Mouse (Mus musculus): ENCODE results near the gene Ampd3. TPM values are rescaled to one million over a fixed set of nuclear protein-coding genes. Genes with fewer than 3 reads are reported as not detected.

The Ampd3 gene
- polyA plus RNA-seq (2014; fragmentation: Nextera tagmentation; extraction: Ambion mirVana), result 1.1 and 1.8 TPM in 2 replicates

- Histone ChIP-seq H3K4me1 (ENCODE audit: control insufficient read depth, insufficient read depth, low read length) (0 out of 2 replicates have a peak, but pooled peaks cover 4% of the 10 kb centered on the region), H3K27me3 (ENCODE audit: control insufficient read depth, insufficient read depth, low read length) (peaks cover 9% of the 10 kb centered on the region), H3K9me3 (ENCODE audit: control insufficient read depth, low read length) (no peaks in the 10 kb centered on the region), H3K36me3 (ENCODE audit: control insufficient read depth, insufficient read depth, low read length) (no peaks in the 10 kb centered on the region), H3K9ac (ENCODE audit: low read length) (peak within 1 kb of the TSS; percentile 60), H3K4me3 (ENCODE audit: low read depth, low read length) (peak within 1 kb of the TSS; percentile 49), H3K4me2 (ENCODE audit: low read depth, severe bottlenecking) (peak within 1 kb of the TSS; percentile 96), H3K27ac (replicated peaks; ENCODE audit: low read depth, low read length) (no peak within 1 kb of the TSS)
- WGBS, result 11% methylated on average over 16 of the region's 16 CpGs
- no peak for ATAC-seq (ENCODE audit: insufficient number of reproducible peaks, low FRiP score, low TSS enrichment, low read depth)
- no peak for DNase-seq (ENCODE audit: low spot score)
These were observed at the start of gene Ampd3 for GRCm38 (mm10) chr7:110768001-110768400. TSS of gene Ampd3 (plus strand) at chr7:110768206.

GRCm38 (mm10) chr7:110718505-110718904 lies 49.5 kb upstream of the Ampd3 start:
- no peak overlapping the region for H3K4me2 ChIP-seq (ENCODE audit: low read depth, severe bottlenecking)
- no peak for ATAC-seq (ENCODE audit: insufficient number of reproducible peaks, low FRiP score, low TSS enrichment, low read depth)
- no peaks in the 10 kb centered on the region for H3K9me3 ChIP-seq (ENCODE audit: control insufficient read depth, low read length)
- H3K4me1 ChIP-seq (ENCODE audit: control insufficient read depth, insufficient read depth, low read length), result no peaks in the 10 kb centered on the region
- no peak overlapping the region for H3K4me3 ChIP-seq (ENCODE audit: low read depth, low read length)
- no peaks in the 10 kb centered on the region for H3K27me3 ChIP-seq (ENCODE audit: control insufficient read depth, insufficient read depth, low read length)
- no peak overlapping the region for H3K9ac ChIP-seq (ENCODE audit: low read length)
- DNase-seq (ENCODE audit: low spot score), result no peak
- H3K27ac ChIP-seq (replicated peaks; ENCODE audit: low read depth, low read length), result no peak overlapping the region
- WGBS, result 82% methylated on average over 6 of the region's 6 CpGs
- H3K36me3 ChIP-seq (ENCODE audit: control insufficient read depth, insufficient read depth, low read length), result no peaks in the 10 kb centered on the region

GRCm38 (mm10) chr7:110719857-110720256 lies 48.1 kb upstream of the Ampd3 start:
- Histone ChIP-seq H3K4me2 (ENCODE audit: low read depth, severe bottlenecking) (no peak overlapping the region), H3K27me3 (ENCODE audit: control insufficient read depth, insufficient read depth, low read length) (no peaks in the 10 kb centered on the region), H3K9me3 (ENCODE audit: control insufficient read depth, low read length) (no peaks in the 10 kb centered on the region), H3K4me3 (ENCODE audit: low read depth, low read length) (no peak overlapping the region), H3K27ac (replicated peaks; ENCODE audit: low read depth, low read length) (no peak overlapping the region), H3K36me3 (ENCODE audit: control insufficient read depth, insufficient read depth, low read length) (no peaks in the 10 kb centered on the region), H3K4me1 (ENCODE audit: control insufficient read depth, insufficient read depth, low read length) (no peaks in the 10 kb centered on the region), H3K9ac (ENCODE audit: low read length) (no peak overlapping the region)
- no peak for ATAC-seq (ENCODE audit: insufficient number of reproducible peaks, low FRiP score, low TSS enrichment, low read depth)
- no peak for DNase-seq (ENCODE audit: low spot score)
- WGBS, result 76% methylated on average over 4 of the region's 4 CpGs

DNA sequence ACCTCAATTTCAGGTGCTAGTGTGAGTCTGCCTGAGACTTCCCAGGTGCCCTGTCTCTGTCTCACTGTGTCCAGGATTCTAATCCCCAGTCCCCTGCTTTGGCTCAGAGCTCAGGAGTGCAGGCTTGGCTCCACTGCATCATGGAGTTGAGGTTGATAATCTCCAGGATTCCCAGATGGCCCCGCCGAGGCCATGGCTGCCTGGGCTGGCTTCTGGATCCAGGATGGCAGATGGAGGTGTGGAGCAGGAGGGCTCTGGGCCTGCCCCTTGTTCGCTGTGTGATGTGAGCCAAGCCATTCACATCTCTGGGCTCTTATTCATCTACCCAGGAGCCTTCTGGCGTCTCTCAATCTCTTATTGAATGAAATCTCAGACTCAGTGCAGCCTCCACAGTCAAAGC lies 45.8 kb upstream of the Ampd3 start:
- no peak for ATAC-seq (ENCODE audit: insufficient number of reproducible peaks, low FRiP score, low TSS enrichment, low read depth)
- Histone ChIP-seq H3K4me1 (ENCODE audit: control insufficient read depth, insufficient read depth, low read length) (no peaks in the 10 kb centered on the region), H3K27me3 (ENCODE audit: control insufficient read depth, insufficient read depth, low read length) (no peaks in the 10 kb centered on the region), H3K4me2 (ENCODE audit: low read depth, severe bottlenecking) (no peak overlapping the region), H3K4me3 (ENCODE audit: low read depth, low read length) (no peak overlapping the region), H3K27ac (replicated peaks; ENCODE audit: low read depth, low read length) (no peak overlapping the region), H3K36me3 (ENCODE audit: control insufficient read depth, insufficient read depth, low read length) (no peaks in the 10 kb centered on the region), H3K9me3 (ENCODE audit: control insufficient read depth, low read length) (no peaks in the 10 kb centered on the region), H3K9ac (ENCODE audit: low read length) (no peak overlapping the region)
- no peak for DNase-seq (ENCODE audit: low spot score)
- 90% methylated on average over 4 of the region's 4 CpGs for WGBS

- peak; percentile 56 for DNase-seq (ENCODE audit: low spot score)
- 30% methylated on average over 2 of the region's 2 CpGs for WGBS
- no peak for ATAC-seq (ENCODE audit: insufficient number of reproducible peaks, low FRiP score, low TSS enrichment, low read depth)
These were observed 41.0 kb upstream of the Ampd3 start for GRCm38 (mm10) chr7:110727049-110727448.

GRCm38 (mm10) chr7:110728876-110729275 lies 39.1 kb upstream of the Ampd3 start:
- Histone ChIP-seq H3K9ac (ENCODE audit: low read length) (no peak overlapping the region), H3K36me3 (ENCODE audit: control insufficient read depth, insufficient read depth, low read length) (no peaks in the 10 kb centered on the region), H3K4me2 (ENCODE audit: low read depth, severe bottlenecking) (no peak overlapping the region), H3K9me3 (ENCODE audit: control insufficient read depth, low read length) (no peaks in the 10 kb centered on the region), H3K27me3 (ENCODE audit: control insufficient read depth, insufficient read depth, low read length) (no peaks in the 10 kb centered on the region), H3K27ac (replicated peaks; ENCODE audit: low read depth, low read length) (no peak overlapping the region), H3K4me1 (ENCODE audit: control insufficient read depth, insufficient read depth, low read length) (peaks cover 14% of the 10 kb centered on the region; the same call in 1 of the 2 replicates), H3K4me3 (ENCODE audit: low read depth, low read length) (no peak overlapping the region)
- 56% methylated on average over 3 of the region's 3 CpGs for WGBS
- no peak for DNase-seq (ENCODE audit: low spot score)
- no peak for ATAC-seq (ENCODE audit: insufficient number of reproducible peaks, low FRiP score, low TSS enrichment, low read depth)

More at GRCm38 (mm10) chr7:110727049-110727448, 41.0 kb upstream of the Ampd3 start:
- Histone ChIP-seq H3K9me3 (ENCODE audit: control insufficient read depth, low read length) (no peaks in the 10 kb centered on the region), H3K36me3 (ENCODE audit: control insufficient read depth, insufficient read depth, low read length) (no peaks in the 10 kb centered on the region), H3K4me1 (ENCODE audit: control insufficient read depth, insufficient read depth, low read length) (peaks cover 12% of the 10 kb centered on the region; the same call in 1 of the 2 replicates), H3K9ac (ENCODE audit: low read length) (no peak overlapping the region), H3K27ac (replicated peaks; ENCODE audit: low read depth, low read length) (no peak overlapping the region), H3K4me2 (ENCODE audit: low read depth, severe bottlenecking) (no peak overlapping the region), H3K4me3 (ENCODE audit: low read depth, low read length) (no peak overlapping the region), H3K27me3 (ENCODE audit: control insufficient read depth, insufficient read depth, low read length) (no peaks in the 10 kb centered on the region)

DNA sequence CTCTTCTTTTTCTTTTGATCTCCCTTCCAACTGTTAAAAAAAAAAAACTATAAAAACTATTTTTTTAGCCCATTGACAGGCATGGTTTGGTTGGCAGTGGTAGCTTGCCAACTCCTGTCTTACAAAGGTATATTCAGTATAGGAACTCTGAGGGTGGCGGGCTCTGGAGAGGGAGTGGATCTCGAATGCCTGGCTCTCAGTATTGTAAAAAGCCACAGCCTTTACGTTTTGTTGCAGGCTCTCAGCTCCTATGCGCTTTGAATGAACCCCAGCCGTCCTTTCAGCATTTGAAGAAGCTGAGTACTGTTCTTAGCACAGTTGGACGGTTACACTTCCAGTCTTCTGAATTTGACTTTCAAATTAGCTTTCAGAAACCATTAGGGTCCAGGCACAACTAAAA lies 38.7 kb upstream of the Ampd3 start:
- peaks cover 14% of the 10 kb centered on the region; the same call in 1 of the 2 replicates for H3K4me1 ChIP-seq (ENCODE audit: control insufficient read depth, insufficient read depth, low read length)
- H3K4me3 ChIP-seq (ENCODE audit: low read depth, low read length), result no peak overlapping the region
- ATAC-seq (ENCODE audit: insufficient number of reproducible peaks, low FRiP score, low TSS enrichment, low read depth) (no peak), DNase-seq (ENCODE audit: low spot score) (no peak)
- no peaks in the 10 kb centered on the region for H3K27me3 ChIP-seq (ENCODE audit: control insufficient read depth, insufficient read depth, low read length)
- no peak overlapping the region for H3K4me2 ChIP-seq (ENCODE audit: low read depth, severe bottlenecking)
- no peaks in the 10 kb centered on the region for H3K9me3 ChIP-seq (ENCODE audit: control insufficient read depth, low read length)
- WGBS, result 78% methylated on average over 6 of the region's 6 CpGs
- H3K9ac ChIP-seq (ENCODE audit: low read length), result no peak overlapping the region
- H3K36me3 ChIP-seq (ENCODE audit: control insufficient read depth, insufficient read depth, low read length), result no peaks in the 10 kb centered on the region
- H3K27ac ChIP-seq (replicated peaks; ENCODE audit: low read depth, low read length), result no peak overlapping the region

- no peaks in the 10 kb centered on the region for H3K9me3 ChIP-seq (ENCODE audit: control insufficient read depth, low read length)
- WGBS, result 57% methylated on average over 6 of the region's 6 CpGs
- DNase-seq (ENCODE audit: low spot score), result no peak
- no peak overlapping the region for H3K4me2 ChIP-seq (ENCODE audit: low read depth, severe bottlenecking)
- no peaks in the 10 kb centered on the region for H3K36me3 ChIP-seq (ENCODE audit: control insufficient read depth, insufficient read depth, low read length)
- no peak for ATAC-seq (ENCODE audit: insufficient number of reproducible peaks, low FRiP score, low TSS enrichment, low read depth)
- peaks cover 14% of the 10 kb centered on the region; the same call in 1 of the 2 replicates for H3K4me1 ChIP-seq (ENCODE audit: control insufficient read depth, insufficient read depth, low read length)
- no peak overlapping the region; the same call in 1 of the 2 replicates for H3K9ac ChIP-seq (ENCODE audit: low read length)
- no peak overlapping the region for H3K4me3 ChIP-seq (ENCODE audit: low read depth, low read length)
- no peaks in the 10 kb centered on the region for H3K27me3 ChIP-seq (ENCODE audit: control insufficient read depth, insufficient read depth, low read length)
- H3K27ac ChIP-seq (replicated peaks; ENCODE audit: low read depth, low read length), result no peak overlapping the region
These were observed 36.7 kb upstream of the Ampd3 start for GRCm38 (mm10) chr7:110731091-110731967.

Data from limb, embryonic 11.5 days (tissue).